Mouse (Mus musculus) small intestine, adult 2 months (tissue): ENCODE data around the gene Setd4.

Source experiments
- CTCF ChIP-seq: fragments of 200-500 bp; IDR thresholded peaks from 2 replicates; pipeline ENCODE4 v1.5.1; 2012; ENCODE audit warnings: low read depth, mild to moderate bottlenecking, control low read depth, inconsistent platforms, low read length, moderate library complexity, mixed read lengths; ENCODE audit not compliant: insufficient replicate concordance, insufficient read length; ENCODE audit errors: extremely low read depth
- POLR2A ChIP-seq: fragments of 200-500 bp; IDR thresholded peaks from 2 replicates; pipeline ENCODE4 v1.6.1; 2012; ENCODE audit warnings: low read depth, mild to moderate bottlenecking, control low read depth, inconsistent platforms, low read length, moderate library complexity

DNA sequence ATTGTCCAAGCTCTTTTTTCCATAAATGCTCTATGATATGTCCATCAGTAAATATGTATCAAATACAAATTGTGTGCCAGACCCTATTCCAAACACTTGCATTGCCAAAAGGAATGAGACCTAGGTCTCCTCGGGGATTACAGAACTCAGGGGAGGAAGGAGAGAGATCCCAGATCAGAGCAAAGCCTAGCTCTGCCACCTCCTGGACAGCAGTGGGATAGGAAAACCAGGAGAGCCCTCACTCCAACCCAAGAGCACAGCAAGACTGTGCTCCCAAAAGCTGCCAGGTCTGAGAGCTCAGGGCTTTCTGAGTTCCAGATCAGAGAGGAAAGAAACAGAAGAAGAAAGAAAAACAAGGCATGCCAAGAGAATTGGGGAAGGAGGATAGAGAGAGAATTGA is 22.9 kb upstream of the Setd4 start:
- TF ChIP-seq CTCF (peak; percentile 62; the same call in 1 of the 2 replicates), POLR2A (no peak)
